Mouse (Mus musculus): ENCODE data around the gene Ankrd36. TPM values are rescaled to one million over a fixed set of nuclear protein-coding genes. Genes with fewer than 3 reads are reported as not detected.
"Not testable (repeated sequence)": the region's sequence is repeated elsewhere in the genome, so short reads cannot be mapped to it uniquely, and the experiment has no call there.

The Ankrd36 gene
- total RNA-seq, 2 experiments from 2014 or later, result not detected

GRCm38 (mm10) chr11:5595792-5596191 is 26.3 kb downstream of the Ankrd36 start:
- no peak for TF ChIP-seq CTCF (IDR thresholded peaks at IDR 0.05)
- intact Hi-C loops (cut with DNase I), result no loop called here
- DNase-seq (ENCODE audit: extremely low spot score in 1 of 2, low spot score in 2 of 2), result no peak

GRCm38 (mm10) chr11:5596756-5597155 is 27.3 kb downstream of the Ankrd36 start:
- Histone ChIP-seq H3K4me3 (no peak overlapping the region), H3K27ac (no peak overlapping the region)
- intact Hi-C loops (cut with DNase I), result no loop called here
- no peak for DNase-seq (ENCODE audit: extremely low spot score in 1 of 2, low spot score in 2 of 2)
- no peak for TF ChIP-seq CTCF (IDR thresholded peaks at IDR 0.05)

More at GRCm38 (mm10) chr11:5595792-5596191, 26.3 kb downstream of the Ankrd36 start:
- H3K27ac ChIP-seq, result no peak overlapping the region
- no peak overlapping the region for H3K4me3 ChIP-seq

GRCm38 (mm10) chr11:5605421-5605820 is 35.9 kb downstream of the Ankrd36 start:
- TF ChIP-seq CTCF (IDR thresholded peaks at IDR 0.05), result peak; percentile 6; the same call in 1 of the 2 replicates
- intact Hi-C loops (cut with DNase I), result no loop called here
- H3K27ac ChIP-seq, result no peak overlapping the region
- DNase-seq (ENCODE audit: extremely low spot score in 1 of 2, low spot score in 2 of 2), result no peak
- H3K4me3 ChIP-seq, result no peak overlapping the region

GRCm38 (mm10) chr11:5611918-5612317 is 42.4 kb downstream of the Ankrd36 start:
- H3K4me3 ChIP-seq; H3K27ac ChIP-seq; intact Hi-C loops (cut with DNase I); DNase-seq (ENCODE audit: extremely low spot score in 1 of 2, low spot score in 2 of 2): not testable (repeated sequence)

- H3K4me3 ChIP-seq, result no peak overlapping the region
- no peak overlapping the region for H3K27ac ChIP-seq
- intact Hi-C loops (cut with DNase I), result no loop called here
- no peak for DNase-seq (ENCODE audit: extremely low spot score in 1 of 2, low spot score in 2 of 2)
- TF ChIP-seq CTCF (IDR thresholded peaks at IDR 0.05), result no peak
Observed at GRCm38 (mm10) chr11:5614453-5614852, 45.0 kb downstream of the Ankrd36 start.

- H3K4me3 ChIP-seq, result no peak overlapping the region
- no peak for TF ChIP-seq CTCF (IDR thresholded peaks at IDR 0.05)
- DNase-seq (ENCODE audit: extremely low spot score in 1 of 2, low spot score in 2 of 2), result no peak
- intact Hi-C loops (cut with DNase I), result loop anchor here (10.0 kb wide), 1 partner anchor 330 kb away; no protein-coding TSS in a partner anchor
- no peak overlapping the region for H3K27ac ChIP-seq
Observed at GRCm38 (mm10) chr11:5625101-5625500, 55.6 kb downstream of the Ankrd36 start.

GRCm38 (mm10) chr11:5629033-5629432 is 59.5 kb downstream of the Ankrd36 start:
- H3K27ac ChIP-seq, result no peak overlapping the region
- intact Hi-C loops (cut with DNase I), result loop anchor here (1.0 to 10.0 kb wide), 2 partner anchors 144 to 334 kb away; no protein-coding TSS in a partner anchor
- peak; percentile 29 to 49 for DNase-seq (ENCODE audit: extremely low spot score in 1 of 2, low spot score in 2 of 2)
- H3K4me3 ChIP-seq, result no peak overlapping the region
- peak; percentile 75 for TF ChIP-seq CTCF (IDR thresholded peaks at IDR 0.05)

- DNase-seq (ENCODE audit: extremely low spot score in 1 of 2, low spot score in 2 of 2), result no peak
- intact Hi-C loops (cut with DNase I), result no loop called here
- Histone ChIP-seq H3K27ac (no peak overlapping the region), H3K4me3 (no peak overlapping the region)
- TF ChIP-seq CTCF (IDR thresholded peaks at IDR 0.05), result no peak
Observed at GRCm38 (mm10) chr11:5643085-5643484, 73.6 kb downstream of the Ankrd36 start.

GRCm38 (mm10) chr11:5650321-5650720 is 80.8 kb downstream of the Ankrd36 start:
- H3K27ac ChIP-seq, result no peak overlapping the region
- no peak; the same call in 1 of the 2 replicates for TF ChIP-seq CTCF (IDR thresholded peaks at IDR 0.05)
- intact Hi-C loops (cut with DNase I), result no loop called here
- DNase-seq (ENCODE audit: extremely low spot score in 1 of 2, low spot score in 2 of 2), result no peak
- no peak overlapping the region for H3K4me3 ChIP-seq

GRCm38 (mm10) chr11:5682541-5682940 is 113.1 kb downstream of the Ankrd36 start:
- intact Hi-C loops (cut with DNase I), result no loop called here
- Histone ChIP-seq H3K27ac (no peak overlapping the region), H3K4me3 (no peak overlapping the region)
- DNase-seq (ENCODE audit: extremely low spot score in 1 of 2, low spot score in 2 of 2), result no peak
- TF ChIP-seq CTCF (IDR thresholded peaks at IDR 0.05), result no peak

GRCm38 (mm10) chr11:5684283-5684682 is 114.8 kb downstream of the Ankrd36 start:
- intact Hi-C loops (cut with DNase I), result no loop called here
- no peak overlapping the region for H3K4me3 ChIP-seq

GRCm38 (mm10) chr11:5691775-5692174 is 122.3 kb downstream of the Ankrd36 start:
- TF ChIP-seq CTCF (IDR thresholded peaks at IDR 0.05), result peak; percentile 74
- peak; percentile 45 to 49 for DNase-seq (ENCODE audit: extremely low spot score in 1 of 2, low spot score in 2 of 2)
- Histone ChIP-seq H3K27ac (no peak overlapping the region), H3K4me3 (no peak overlapping the region)
- intact Hi-C loops (cut with DNase I), result loop anchor here (1.0 to 10.0 kb wide), 4 partner anchors 129 to 577 kb away; no protein-coding TSS in a partner anchor

More at GRCm38 (mm10) chr11:5684283-5684682, 114.8 kb downstream of the Ankrd36 start:
- no peak overlapping the region for H3K27ac ChIP-seq
- no peak for TF ChIP-seq CTCF (IDR thresholded peaks at IDR 0.05)
- DNase-seq (ENCODE audit: extremely low spot score in 1 of 2, low spot score in 2 of 2), result no peak

GRCm38 (mm10) chr11:5700808-5701207 is 131.3 kb downstream of the Ankrd36 start:
- no peak for DNase-seq (ENCODE audit: extremely low spot score in 1 of 2, low spot score in 2 of 2)

More at GRCm38 (mm10) chr11:5700808-5701207, 131.3 kb downstream of the Ankrd36 start:
- intact Hi-C loops (cut with DNase I), result no loop called here
- no peak for TF ChIP-seq CTCF (IDR thresholded peaks at IDR 0.05)
- H3K4me3 ChIP-seq, result no peak overlapping the region
- no peak overlapping the region for H3K27ac ChIP-seq
